Mouse (Mus musculus): Measurements from ENCODE around the gene Fam71b. TPM values are rescaled to one million over a fixed set of nuclear protein-coding genes. Genes with fewer than 3 reads are reported as not detected.
"Not testable (repeated sequence)": the region's sequence is repeated elsewhere in the genome, so short reads cannot be mapped to it uniquely, and the experiment has no call there.

The Fam71b gene
- polyA plus RNA-seq, 1 experiment, result 1.2 TPM

DNA sequence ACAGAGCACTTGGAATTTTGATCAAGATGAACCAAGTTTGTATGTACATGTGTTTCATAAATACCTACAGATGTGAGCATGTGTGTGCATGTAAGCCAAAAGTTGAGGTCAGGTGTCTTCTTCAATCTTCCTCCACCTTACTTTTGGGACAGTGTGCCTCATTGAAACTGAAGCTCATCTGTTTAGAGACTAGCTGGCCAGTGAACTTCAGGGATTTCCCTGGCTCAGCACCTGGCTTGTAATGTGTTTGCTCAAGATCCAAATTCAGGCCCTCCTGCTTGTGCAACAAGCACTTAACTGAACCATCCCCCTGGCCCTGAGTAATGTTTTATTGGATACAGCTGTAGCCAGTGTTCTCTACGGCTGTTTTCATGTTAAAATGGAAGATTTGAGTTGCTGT lies 22.1 kb downstream of the Fam71b start:
- H3K4me1 ChIP-seq (ENCODE audit: control insufficient read depth, insufficient read depth, insufficient read length), result no peaks in the 10 kb centered on the region; the same call in 1 of the 2 replicates
- no peaks in the 10 kb centered on the region for H3K27me3 ChIP-seq (ENCODE audit: control insufficient read depth, insufficient read depth, low read length)
- H3K27ac ChIP-seq (ENCODE audit: insufficient read depth, low read length), result no peak overlapping the region
- no peak for DNase-seq (ENCODE audit: low read depth in 1 of 2, low spot score in 2 of 2)
- no peak overlapping the region for H3K4me3 ChIP-seq (ENCODE audit: extremely low read depth, insufficient read depth, insufficient read length)
- no peak for TF ChIP-seq CTCF (IDR thresholded peaks at IDR 0.05; ENCODE audit: extremely low read depth, insufficient read depth, insufficient read length, insufficient replicate concordance)
- no peak for TF ChIP-seq POLR2A (IDR thresholded peaks at IDR 0.05; ENCODE audit: low read depth, low read length)
- H3K36me3 ChIP-seq (ENCODE audit: control insufficient read depth, insufficient read depth, low read length), result no peaks in the 10 kb centered on the region
- 88% methylated on average over 1 of the region's 1 CpGs for WGBS

DNA sequence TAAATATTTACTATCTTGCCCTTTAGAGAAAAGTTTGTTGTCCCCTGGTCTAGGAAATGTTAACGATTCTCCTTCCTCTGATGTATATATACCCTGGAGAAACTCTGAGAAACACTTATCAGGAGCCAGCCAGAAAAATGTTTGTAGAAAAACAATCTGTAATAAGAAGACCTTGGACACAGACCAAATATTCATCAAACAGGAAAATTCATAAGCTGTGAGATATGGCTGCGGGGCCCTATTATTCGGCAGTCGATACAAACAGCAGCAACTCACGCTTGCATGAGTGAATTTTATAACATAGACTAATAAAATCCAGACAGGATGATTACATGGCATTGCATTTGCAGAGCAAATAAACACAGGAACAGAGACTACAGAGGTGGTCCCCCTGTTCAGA lies 22.5 kb downstream of the Fam71b start:
- Histone ChIP-seq H3K27me3 (ENCODE audit: control insufficient read depth, insufficient read depth, low read length) (no peaks in the 10 kb centered on the region), H3K4me3 (ENCODE audit: extremely low read depth, insufficient read depth, insufficient read length) (no peak overlapping the region), H3K27ac (ENCODE audit: insufficient read depth, low read length) (no peak overlapping the region), H3K4me1 (ENCODE audit: control insufficient read depth, insufficient read depth, insufficient read length) (no peaks in the 10 kb centered on the region; the same call in 1 of the 2 replicates), H3K36me3 (ENCODE audit: control insufficient read depth, insufficient read depth, low read length) (no peaks in the 10 kb centered on the region)
- no peak for DNase-seq (ENCODE audit: low read depth in 1 of 2, low spot score in 2 of 2)
- 87% methylated on average over 5 of the region's 5 CpGs for WGBS
- TF ChIP-seq POLR2A (IDR thresholded peaks at IDR 0.05; ENCODE audit: low read depth, low read length) (no peak), CTCF (IDR thresholded peaks at IDR 0.05; ENCODE audit: extremely low read depth, insufficient read depth, insufficient read length, insufficient replicate concordance) (no peak)

DNA sequence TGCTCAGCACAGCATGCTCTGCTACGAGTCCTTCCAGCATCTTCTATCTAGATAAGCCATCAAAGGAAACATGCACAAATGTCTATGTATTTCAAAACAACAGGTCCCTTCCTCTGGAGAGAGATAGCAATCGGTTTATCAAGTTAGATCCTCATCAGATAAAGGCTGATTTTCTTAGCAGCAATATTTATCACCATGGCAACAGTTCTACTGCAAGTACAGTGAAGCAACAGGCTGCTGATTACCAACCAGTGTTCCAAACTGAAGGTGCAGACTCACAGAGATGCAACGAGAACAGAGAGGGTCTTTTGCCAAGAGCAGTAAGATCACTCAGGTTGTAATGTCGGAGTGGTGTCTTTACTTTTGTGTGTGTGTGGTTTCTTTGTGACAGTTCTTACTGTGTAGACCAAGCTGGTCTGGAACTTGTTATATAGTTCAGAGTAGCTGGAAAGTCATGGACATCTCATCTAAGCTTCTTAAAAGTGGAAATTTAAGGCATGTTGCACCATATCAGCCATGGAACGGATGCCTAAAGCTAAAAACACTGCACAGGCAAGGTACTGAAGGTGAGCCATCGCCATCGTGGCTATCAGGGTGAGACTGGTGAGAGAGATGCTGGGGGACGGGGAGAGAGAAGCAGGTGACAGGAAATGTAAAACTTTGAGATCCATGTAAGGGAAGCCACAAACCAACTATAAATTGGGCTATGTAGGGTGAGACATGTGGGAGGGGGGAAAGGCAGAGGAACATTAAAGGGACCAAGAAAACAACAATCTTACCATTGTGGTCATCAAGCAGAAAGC lies 24.9 kb downstream of the Fam71b start:
- H3K4me1 ChIP-seq (ENCODE audit: control insufficient read depth, insufficient read depth, insufficient read length), result no peaks in the 10 kb centered on the region; the same call in 1 of the 2 replicates
- H3K36me3 ChIP-seq (ENCODE audit: control insufficient read depth, insufficient read depth, low read length), result no peaks in the 10 kb centered on the region
- H3K27me3 ChIP-seq (ENCODE audit: control insufficient read depth, insufficient read depth, low read length), result no peaks in the 10 kb centered on the region
- no peak overlapping the region for H3K4me3 ChIP-seq (ENCODE audit: extremely low read depth, insufficient read depth, insufficient read length)
- peak in 1 of 2 experiments; percentile 32 for DNase-seq (ENCODE audit: low read depth in 1 of 2, low spot score in 2 of 2)
- WGBS, result 40% methylated on average over 8 of the region's 8 CpGs
- TF ChIP-seq POLR2A (IDR thresholded peaks at IDR 0.05; ENCODE audit: low read depth, low read length) (no peak), CTCF (IDR thresholded peaks at IDR 0.05; ENCODE audit: extremely low read depth, insufficient read depth, insufficient read length, insufficient replicate concordance) (no peak)
- no peak overlapping the region for H3K27ac ChIP-seq (ENCODE audit: insufficient read depth, low read length)

DNA sequence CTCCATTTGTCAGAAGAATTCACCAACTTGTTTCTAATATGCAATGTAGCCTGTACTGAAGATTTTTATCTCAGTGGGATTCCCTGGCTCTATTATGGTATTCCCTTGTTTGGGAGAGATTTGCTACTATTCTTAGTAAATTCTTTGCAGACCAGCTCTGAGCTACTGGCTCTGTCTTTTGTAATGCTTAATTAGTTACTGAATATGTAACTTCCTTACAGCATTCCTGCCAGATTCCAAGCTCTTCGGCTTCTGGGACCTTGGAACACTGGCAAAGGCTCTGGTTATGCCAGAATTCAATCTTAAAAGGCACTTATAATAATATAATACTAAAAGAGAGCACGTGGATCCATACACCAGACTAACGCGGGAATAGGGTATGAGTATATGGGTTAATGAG lies 31.8 kb downstream of the Fam71b start:
- H3K4me1 ChIP-seq (ENCODE audit: control insufficient read depth, insufficient read depth, insufficient read length); H3K36me3 ChIP-seq (ENCODE audit: control insufficient read depth, insufficient read depth, low read length); DNase-seq (ENCODE audit: low read depth in 1 of 2, low spot score in 2 of 2); H3K27me3 ChIP-seq (ENCODE audit: control insufficient read depth, insufficient read depth, low read length); H3K4me3 ChIP-seq (ENCODE audit: extremely low read depth, insufficient read depth, insufficient read length); H3K27ac ChIP-seq (ENCODE audit: insufficient read depth, low read length): not testable (repeated sequence)
- 82% methylated on average over 4 of the region's 4 CpGs for whole genome bisulfite sequencing

DNA sequence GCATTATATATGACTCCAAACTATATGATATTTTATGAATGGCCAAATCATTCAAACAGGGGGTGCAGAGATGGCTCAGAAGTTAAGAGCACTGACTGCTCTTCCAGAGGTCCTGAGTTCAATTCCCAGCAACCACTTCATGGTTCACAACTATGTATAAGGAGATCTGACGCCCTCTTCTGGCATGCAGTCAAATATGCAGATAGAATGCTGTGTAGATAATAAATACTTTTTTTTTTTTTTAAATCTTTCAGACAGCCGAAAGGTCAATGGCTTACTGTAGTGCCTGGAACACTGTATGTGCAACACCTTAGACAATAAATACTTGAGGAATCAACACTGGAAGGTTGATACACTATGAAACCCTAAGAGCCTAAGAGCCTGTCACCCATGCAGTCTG lies 33.8 kb downstream of the Fam71b start:
- no peak overlapping the region for H3K27ac ChIP-seq (ENCODE audit: insufficient read depth, low read length)
- no peak for DNase-seq (ENCODE audit: low read depth in 1 of 2, low spot score in 2 of 2)
- H3K27me3 ChIP-seq (ENCODE audit: control insufficient read depth, insufficient read depth, low read length), result no peaks in the 10 kb centered on the region
- TF ChIP-seq POLR2A (IDR thresholded peaks at IDR 0.05; ENCODE audit: low read depth, low read length), result no peak
- 90% methylated on average over 2 of the region's 2 CpGs for WGBS
- no peaks in the 10 kb centered on the region for H3K36me3 ChIP-seq (ENCODE audit: control insufficient read depth, insufficient read depth, low read length)
- no peaks in the 10 kb centered on the region for H3K4me1 ChIP-seq (ENCODE audit: control insufficient read depth, insufficient read depth, insufficient read length)
- H3K4me3 ChIP-seq (ENCODE audit: extremely low read depth, insufficient read depth, insufficient read length), result no peak overlapping the region

DNA sequence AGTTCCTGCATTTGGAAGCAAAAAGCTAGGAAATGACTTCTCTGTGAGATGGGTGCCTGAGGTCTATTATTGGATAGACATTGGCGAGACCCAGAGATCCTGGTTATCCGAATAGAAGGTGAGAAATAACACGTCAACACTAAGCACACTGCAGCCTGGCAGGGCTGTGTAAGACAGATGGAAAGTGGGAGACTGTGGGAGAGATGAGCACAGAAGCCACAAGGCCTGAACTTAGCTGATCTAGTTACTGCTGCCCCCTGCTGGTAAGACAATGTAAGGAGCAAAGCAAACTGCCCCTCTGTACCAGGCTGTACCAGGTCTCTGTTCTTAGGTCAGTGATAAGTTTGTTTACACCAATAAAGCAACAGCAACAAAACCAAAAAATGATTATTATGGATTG lies 34.8 kb downstream of the Fam71b start:
- Histone ChIP-seq H3K4me1 (ENCODE audit: control insufficient read depth, insufficient read depth, insufficient read length) (no peaks in the 10 kb centered on the region), H3K4me3 (ENCODE audit: extremely low read depth, insufficient read depth, insufficient read length) (no peak overlapping the region), H3K27ac (ENCODE audit: insufficient read depth, low read length) (no peak overlapping the region), H3K36me3 (ENCODE audit: control insufficient read depth, insufficient read depth, low read length) (no peaks in the 10 kb centered on the region), H3K27me3 (ENCODE audit: control insufficient read depth, insufficient read depth, low read length) (no peaks in the 10 kb centered on the region)
- WGBS, result 40% methylated on average over 3 of the region's 3 CpGs
- peak; percentile 70 to 82 for DNase-seq (ENCODE audit: low read depth in 1 of 2, low spot score in 2 of 2)
- TF ChIP-seq POLR2A (IDR thresholded peaks at IDR 0.05; ENCODE audit: low read depth, low read length) (no peak), CTCF (IDR thresholded peaks at IDR 0.05; ENCODE audit: extremely low read depth, insufficient read depth, insufficient read length, insufficient replicate concordance) (peak; percentile 76; the same call in 1 of the 2 replicates)

DNA sequence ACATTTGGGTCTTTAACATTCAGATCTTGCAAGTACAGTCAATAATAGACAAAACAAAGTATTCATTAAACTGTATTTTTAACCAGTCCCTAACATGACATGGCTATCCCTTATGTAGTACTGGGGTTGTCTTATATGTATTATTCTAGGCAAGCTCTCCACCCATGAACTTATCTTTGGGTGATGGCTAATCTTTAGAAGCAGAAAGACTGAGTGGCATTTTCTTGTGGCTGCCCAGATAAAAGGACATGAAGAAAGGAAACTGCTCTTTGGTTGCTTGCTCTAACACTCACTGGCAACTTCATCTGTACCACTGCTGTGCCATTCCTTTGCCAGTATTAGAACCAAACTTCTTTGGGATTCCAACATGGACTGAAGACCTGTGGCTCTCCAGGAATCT lies 39.0 kb downstream of the Fam71b start:
- no peak overlapping the region for H3K27ac ChIP-seq (ENCODE audit: insufficient read depth, low read length)
- H3K4me1 ChIP-seq (ENCODE audit: control insufficient read depth, insufficient read depth, insufficient read length), result 0 out of 2 replicates have a peak, but pooled peaks cover 3% of the 10 kb centered on the region
- no peak for DNase-seq (ENCODE audit: low read depth in 1 of 2, low spot score in 2 of 2)
- no peak overlapping the region for H3K4me3 ChIP-seq (ENCODE audit: extremely low read depth, insufficient read depth, insufficient read length)
- no peaks in the 10 kb centered on the region for H3K27me3 ChIP-seq (ENCODE audit: control insufficient read depth, insufficient read depth, low read length)
- TF ChIP-seq POLR2A (IDR thresholded peaks at IDR 0.05; ENCODE audit: low read depth, low read length) (no peak), CTCF (IDR thresholded peaks at IDR 0.05; ENCODE audit: extremely low read depth, insufficient read depth, insufficient read length, insufficient replicate concordance) (no peak)
- H3K36me3 ChIP-seq (ENCODE audit: control insufficient read depth, insufficient read depth, low read length), result peaks cover 2% of the 10 kb centered on the region; the same call in 1 of the 2 replicates
